Mouse (Mus musculus): ENCODE measurements around the gene Pou4f1. TPM values are rescaled to one million over a fixed set of nuclear protein-coding genes. Genes with fewer than 3 reads are reported as not detected.
"Not testable (repeated sequence)": the region's sequence is repeated elsewhere in the genome, so short reads cannot be mapped to it uniquely, and the experiment has no call there.

Pou4f1 gene
- total RNA-seq (2021): under 1 TPM; 0.23 to 0.24 TPM

DNA sequence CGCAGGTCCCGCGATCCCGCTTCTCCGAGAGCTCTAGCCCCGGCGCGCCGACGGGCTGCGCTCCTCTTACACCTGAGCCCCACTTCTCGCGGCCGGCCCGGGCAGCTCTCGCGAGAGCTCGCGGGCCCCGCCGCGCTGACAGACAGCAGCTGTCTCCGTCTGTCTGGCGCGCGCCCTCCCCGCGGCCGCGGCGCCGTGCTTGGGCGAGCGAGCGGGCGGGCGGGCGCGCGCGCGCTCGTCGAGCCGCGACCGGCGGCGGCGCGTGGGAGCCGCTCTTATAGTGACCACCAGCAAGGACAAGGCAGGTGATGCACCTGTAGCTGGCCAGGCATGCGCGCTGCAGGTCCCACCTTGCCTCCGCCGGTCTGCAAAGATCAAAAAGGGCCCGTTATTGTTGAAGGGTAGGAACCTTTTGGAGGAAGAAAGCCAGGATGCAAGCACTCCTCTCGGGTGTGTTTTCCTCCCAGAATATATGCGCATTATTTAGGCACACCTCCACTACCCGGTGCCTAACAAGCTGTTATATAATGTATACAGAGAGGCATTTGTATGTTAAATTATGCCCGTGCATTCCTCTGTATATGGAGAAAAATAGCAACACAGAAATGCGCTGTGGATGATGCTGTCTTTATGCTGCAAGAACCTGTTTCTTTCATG lies at the start of gene Pou4f1:
Gene Pou4f1 (minus strand): TSS at position 34 of the 657 bp plus-strand sequence.
- DNase-seq: peak; percentile 61

DNA sequence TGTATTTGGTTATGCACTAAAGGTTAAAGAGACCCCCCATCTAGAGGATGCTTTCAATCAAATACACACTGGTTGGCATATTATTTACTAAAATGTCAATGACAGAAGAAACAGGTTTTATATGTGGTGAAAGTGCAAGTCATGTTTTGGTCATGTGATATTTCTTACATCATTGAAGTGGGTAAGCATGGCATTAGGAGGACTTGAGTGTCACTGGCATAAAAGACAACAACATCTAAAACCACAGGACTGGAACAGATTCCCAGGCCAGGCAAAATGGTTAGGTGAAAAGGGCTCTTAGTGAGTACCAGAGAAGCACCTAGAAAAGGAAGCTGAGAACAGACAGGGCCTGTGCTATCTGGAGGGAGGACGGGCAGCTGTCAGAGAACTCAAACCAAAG lies 43.9 kb upstream of the Pou4f1 start:
- DNase-seq: no peak

DNA sequence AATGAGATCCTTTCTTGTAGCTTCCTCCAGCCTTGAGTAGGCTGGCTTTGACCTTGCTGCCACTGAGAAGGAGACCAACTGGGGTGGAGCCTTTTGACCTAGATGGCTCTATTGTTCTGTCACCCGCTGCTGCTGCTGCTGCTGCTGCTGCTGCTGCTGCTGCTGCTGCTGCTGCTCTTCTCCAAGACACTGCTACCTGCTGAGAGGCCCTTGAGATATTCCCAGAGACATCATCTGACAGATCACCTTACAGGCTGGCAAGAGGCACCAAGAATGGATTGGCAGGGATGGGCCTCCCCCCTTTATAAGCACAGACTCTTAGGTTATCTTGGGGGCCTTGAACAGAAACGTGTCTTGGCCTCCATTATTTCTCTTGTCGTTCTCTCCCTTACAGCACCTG lies 35.0 kb upstream of the Pou4f1 start:
- not testable (repeated sequence) for DNase-seq

DNA sequence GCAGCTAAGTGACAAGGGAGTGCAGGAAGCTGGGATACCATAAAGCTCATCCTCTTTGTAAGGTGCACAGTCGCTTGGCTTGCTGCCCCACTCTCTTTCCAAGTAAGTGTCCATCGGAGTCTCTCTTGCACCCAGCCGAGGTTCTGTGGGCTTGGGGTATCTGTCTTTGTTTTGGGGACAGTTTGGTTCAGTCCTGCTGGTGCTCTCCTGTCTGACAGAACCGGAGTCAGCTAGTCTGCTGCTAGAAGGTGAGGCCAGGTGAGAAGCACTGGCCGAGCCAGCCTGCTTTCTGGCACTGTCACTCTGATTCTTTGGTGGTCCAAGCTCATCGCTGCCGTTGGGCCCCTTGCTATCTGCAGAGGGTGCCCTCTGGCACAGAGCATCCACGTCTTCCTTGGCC lies 12.0 kb upstream of the Pou4f1 start:
- no peak for DNase-seq

DNA sequence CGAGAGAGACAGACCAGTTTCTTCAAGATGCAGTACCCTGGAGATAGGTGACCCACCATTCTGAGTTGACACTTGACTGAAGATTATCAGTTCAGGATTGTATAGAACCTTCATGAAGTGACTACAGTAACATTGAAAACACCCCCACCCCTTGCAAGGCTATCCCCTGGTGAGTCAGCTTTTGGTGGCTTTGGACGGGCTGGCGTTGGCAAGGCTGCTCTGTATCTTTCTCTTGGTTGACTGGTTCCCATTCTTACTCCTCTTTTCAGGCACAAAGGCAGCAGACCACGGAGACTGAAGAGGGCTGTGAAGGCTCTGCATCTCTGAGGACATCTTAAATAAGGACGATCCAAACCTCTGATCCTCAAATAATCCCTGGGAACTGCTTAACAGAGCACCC lies 10.8 kb upstream of the Pou4f1 start:
- no peak for DNase-seq

DNA sequence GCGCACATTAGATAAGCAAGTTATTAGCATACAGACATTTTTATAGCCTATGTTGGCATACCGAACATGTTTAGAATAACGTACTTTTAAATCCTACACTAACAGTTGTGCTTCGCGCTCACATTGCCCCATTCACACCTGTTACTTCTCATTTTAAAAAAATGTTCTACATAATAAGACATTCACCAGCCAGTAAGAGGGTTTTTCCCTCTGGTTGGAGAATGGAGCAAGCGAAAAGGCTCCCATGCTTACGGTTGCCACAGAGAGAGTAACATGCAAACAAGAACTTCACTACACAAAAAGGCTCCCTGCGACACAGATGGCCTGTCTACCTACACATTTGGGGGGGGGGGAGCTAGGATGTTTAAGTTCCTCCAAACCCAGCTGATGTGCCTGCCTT lies 9.8 kb upstream of the Pou4f1 start:
- no peak for DNase-seq

DNA sequence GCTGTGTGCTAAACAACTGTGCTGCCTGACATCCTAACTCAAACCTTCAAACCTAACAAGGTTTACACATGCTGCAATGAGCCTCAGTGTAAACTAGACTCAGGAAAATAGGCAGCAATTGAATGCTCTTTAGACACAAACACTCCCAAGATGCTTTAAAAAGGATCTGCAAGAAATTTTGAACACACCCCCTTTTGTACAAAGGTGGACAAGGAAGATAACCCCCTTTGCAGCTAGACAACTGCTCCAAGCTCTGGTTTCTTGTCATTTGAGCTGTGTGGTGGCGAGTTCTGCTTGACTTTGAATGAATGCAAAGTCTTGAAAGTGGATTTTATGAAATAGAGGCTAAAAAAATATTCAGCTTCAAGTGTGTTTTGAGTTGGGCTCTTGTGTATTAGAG lies 7.6 kb upstream of the Pou4f1 start:
- no peak for DNase-seq

DNA sequence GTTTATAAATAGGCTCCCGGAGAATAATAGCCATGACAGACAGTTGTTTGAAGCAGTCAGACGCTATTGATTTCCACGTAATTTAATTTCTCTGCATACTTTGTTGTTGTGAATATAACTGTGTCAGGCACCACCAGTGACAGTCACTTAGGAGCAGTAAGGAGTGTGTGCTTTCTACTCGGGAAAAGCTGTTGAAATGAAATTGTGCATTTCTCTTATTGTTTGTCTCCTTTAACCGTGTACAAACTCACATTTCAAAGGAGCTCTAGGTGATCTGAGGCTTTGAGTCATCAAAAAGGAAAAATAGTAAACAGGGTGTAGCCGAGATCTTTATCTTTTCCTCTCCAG lies 798 bp upstream of the Pou4f1 start:
- no peak for DNase-seq

DNA sequence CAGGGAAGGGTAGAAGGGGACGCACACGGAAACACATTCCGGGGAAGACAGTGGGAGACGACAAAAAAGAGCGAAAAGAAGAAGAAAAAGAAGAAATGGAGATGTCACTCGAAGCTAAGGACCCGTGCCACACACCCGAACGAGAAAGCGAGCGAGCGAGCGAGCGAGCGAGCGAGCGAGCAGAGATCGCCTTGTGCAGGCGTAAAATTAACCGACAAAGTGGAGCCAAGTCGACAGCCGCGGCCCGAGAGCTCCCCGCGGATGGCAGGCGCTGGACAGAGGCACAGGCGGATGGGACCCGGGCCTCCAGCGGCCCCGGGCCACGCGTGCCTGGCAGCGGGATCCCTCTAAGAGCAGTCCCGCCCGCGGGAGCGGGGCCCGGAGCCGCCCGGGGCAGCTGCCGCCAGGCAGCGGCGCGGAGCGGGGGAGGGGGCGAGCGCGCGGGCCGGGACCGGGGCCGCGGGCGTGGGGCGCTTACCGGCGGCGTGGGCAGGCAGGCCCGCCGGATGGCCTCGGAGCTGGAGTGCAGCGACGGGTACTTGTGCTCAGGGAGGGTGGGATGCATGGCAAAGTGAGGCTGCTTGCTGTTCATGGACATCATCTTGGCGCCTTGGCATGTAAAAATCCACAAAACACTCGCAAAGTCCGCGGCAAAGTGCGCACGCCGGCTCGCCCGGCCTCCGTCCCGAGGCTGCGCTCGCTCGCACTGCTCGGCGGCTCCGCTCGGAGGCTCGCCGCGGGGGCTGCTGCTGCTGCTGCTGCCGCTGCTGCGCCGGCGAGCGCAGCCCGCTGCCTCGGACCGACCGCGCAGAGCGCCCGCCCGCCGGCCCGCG lies 450 bp downstream of the Pou4f1 start:
- peak; percentile 19 for DNase-seq

DNA sequence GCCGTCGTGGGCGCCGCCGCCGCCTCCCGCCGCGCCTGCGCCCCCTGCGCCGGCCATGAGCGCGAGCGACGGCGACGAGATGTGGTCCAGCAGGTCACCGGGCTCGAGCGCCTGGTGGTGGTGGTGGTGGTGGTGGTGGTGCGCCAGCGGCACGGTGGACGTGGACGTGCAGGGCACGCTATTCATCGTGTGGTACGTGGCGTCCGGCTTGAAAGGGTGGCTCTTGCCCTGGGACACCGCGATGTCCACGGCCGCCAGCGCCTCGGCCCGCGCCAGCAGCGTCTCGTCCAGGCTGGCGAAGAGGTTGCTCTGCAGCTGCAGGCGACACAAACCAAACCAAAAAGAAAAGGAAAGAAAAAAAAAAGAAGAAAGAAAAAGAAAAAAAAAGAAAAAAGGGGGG lies 1.2 kb downstream of the Pou4f1 start:
- no peak for DNase-seq

DNA sequence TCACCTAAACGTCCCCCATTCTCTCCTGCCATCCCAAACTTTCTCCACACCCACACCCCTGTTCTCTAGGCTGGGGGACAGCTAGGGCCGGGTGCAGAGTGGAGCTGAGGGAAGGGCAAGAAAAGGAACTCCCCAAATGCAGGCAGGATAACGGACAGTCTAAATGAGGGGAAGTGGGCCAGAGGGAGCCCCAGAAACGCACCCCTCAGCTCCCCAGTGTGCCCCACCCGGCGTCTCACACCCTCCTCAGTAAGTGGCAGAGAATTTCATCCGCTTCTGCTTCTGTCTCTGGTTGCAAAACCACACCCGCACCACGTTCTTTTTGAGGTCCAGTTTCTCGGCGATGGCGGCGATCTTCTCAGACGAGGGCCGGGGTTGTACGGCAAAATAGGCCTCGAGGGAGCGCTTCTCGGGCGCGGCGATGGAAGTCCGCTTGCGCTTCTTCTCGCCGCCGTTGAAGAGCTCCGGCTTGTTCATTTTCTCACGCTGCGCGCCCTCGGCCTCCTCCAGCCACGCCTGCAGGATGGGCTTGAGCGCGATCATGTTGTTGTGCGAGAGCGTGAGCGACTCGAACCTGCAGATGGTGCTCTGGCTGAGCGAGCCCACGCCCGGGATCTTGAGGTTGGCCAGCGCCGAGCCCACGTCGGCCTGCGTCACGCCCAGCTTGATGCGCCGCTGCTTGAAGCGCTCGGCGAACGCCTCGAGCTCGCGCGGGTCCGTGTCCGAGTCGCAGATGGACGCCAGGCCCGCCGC lies 2.1 kb downstream of the Pou4f1 start:
- DNase-seq: peak; percentile 25

DNA sequence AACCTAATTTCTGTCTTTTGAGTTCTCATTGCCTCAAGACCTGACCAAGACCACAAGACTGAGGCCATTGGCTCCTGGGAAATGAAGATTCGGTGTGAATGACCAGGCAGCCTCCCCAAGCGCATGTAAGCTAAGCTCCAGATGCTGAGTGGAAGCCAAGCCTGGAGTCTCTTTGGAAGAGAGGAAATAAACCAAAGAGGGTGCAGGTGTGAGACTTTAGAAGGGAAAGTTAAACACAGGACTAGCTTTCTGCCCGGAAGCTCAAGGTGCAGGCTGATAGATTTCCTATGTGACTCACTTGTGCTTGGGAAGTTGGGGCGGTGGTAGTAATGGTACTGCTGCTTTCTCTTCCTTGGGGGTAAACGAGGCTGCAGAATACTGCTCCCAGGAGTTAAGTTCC lies 3.0 kb downstream of the Pou4f1 start:
- no peak for DNase-seq

DNA sequence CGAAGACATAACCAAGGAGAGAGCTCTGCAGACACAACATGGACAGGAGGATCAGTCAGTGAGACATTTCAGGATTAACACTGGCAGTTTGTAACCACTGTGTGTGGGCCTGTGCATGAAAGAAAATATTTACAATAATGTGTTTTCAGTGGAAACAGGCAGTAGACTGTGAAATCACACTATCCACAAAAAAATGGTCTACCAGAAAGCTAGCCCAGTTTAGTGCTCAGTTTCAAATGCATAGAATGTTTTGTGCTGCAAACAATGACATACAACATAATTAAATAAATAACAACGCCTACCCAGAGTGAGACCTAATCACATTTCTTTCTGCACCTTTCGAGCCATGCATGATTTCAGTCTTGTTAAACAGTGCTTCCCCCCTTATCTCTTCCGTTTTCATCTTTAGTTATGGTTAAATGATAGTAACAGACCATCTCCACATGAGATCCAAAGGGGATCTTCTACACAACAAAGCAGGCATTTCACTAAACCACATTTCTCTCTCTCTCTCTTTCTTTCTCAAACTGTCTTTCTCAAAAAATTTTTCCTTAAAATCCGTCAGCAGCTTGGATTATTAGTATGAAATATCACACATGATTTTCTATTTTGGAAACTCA lies 4.1 kb downstream of the Pou4f1 start:
- DNase-seq: no peak

DNA sequence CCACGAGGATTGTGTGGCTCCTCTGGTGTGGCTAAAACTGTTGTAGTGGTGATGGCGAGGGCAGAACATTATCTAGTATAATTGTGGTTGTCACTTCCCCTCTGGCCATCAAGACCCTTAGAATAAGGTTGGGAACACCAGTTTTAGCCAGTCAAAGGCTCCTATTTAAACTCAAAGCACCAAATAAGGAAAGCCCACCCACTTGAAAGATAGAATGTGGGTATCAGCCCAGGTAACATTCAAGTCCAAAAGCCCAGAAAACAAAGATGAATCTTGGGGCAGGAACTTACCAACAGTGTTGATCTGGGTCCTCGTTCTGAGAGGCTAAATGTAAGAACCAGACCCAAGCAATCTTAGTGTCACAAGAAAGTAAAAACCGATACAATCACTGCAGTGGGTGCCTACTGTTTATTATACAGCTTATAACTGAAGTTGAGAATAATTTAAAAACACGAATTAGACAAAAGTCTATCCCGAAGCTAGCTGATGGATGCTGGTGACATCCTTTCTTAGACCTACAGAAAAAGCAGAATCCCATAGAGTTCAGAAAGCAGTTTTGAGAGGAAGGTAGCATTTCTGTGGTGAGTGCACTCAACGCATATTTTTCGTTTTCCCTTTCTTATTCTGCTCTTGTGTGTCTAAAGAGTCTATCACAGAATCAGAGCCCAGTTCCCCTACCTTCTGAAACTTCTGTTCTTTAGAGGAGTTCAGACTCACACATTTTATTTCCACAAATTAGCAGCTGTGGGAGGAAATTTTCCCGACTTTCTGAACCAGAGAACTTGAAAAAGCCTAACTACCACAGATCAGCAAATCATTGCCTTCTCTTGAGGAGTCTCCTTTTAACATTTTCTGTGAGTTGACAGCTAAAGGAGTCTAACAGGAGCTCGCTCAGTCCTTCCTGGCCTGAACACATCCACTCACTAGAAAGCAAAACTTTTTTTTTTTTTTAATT lies 6.2 kb downstream of the Pou4f1 start:
- DNase-seq: no peak

DNA sequence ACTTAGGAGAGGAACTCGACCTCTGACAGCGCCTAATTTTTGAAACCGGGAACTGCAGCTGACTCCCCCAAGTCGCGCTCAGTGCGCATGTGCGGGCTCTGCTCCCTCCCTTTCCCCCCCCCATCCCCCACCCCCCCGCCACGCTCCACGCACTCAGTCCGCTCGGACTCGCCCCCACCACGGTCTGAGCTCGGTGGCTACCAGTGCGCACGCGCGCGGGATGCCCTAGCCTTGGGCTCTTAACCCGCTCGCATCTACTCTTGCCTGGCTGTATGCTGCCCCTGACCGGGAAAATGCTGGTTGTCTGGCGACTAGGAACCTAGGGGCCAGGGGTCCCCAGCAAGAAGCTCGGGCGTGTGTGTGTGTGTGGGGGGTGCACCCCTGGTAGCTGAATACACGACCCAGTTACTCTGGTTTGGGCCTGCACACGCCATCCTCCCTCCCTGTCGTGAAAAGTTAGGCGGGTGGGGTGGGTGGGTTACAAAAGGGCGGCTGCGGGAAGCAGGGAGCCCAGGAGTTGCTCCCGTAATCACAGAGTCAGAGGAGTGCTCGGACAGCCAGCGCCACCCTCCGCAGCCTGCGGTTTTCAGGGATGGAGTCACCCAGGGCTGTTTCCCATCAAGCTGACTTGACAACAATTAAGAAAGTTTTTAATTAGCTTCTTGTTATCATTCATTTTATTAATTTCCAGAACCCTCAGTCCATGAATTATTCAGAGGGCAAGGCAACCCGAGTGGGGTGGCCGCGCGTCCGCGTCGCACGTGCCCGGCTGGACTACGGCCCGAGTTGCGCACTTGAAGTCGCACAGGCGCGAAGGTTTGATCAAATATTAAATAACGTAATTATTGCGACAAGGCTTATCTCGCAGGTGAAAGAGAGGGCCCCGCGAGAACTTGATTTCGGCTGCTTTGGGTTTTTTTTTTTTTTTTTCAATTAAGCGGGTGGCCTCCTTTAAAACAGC lies 7.2 kb downstream of the Pou4f1 start:
- no peak for DNase-seq

DNA sequence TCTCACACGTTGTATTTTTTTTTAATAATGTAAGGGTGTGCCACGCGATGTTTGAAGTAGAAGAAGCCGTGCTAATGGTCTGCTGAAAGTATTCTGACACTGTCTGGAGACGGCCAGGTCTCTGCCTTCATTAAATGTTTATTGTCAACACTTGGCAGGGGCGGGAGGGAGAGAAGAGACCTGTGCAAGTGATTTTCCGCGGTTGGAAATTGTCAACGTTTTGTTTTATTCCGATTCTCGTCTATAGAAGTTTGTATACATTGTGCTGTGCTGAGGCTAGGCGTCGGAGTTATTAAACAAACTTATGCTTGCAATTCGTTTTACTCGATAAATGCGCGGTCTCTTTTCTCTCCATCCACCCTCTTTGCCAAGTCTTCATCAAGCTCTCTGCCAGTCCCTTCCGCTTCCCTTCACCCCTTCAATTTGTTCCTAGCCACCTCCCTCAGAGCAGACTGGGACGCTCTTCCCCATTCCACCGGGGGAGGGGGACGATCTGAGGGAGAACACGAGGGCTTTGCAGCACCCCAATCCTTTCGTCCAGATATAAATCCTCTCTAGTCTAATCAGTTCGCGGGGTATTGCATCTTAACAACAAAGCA lies 8.2 kb downstream of the Pou4f1 start:
- DNase-seq: no peak

DNA sequence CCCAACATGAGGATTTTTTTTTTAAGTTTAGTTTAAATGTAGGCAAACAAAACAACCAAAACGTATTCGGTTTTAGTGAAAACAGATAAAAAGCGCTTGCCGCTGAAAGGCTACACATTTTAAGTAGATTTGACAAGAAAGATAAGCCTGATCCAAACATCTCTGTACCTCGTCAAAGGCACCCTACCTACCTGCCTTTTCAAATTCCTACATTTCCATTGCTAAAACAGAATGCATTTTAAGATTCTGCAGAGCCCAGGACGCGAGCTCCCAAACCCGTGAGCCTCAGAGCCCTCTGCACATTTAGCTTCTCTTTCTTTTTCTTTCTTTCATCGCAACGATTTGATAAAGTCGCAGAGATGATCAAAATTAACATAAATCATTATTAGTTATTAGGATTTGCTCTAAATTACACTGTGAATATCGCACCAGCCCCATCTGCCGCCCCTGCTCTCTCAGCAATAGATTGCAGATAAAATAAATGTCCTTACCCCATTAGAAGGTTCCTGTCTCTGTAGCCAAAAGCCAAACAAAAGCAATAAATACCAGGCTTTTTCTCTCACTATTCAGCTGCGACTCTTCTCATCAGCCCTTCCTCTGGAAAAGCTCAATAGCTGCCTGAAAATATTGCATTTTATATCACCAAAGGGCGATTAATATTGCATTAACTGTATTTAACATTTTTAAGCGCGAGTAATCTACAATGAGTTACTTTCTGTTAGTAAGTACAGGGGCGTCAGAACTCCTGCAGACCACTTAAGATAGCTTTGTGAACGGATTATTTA lies 8.9 kb downstream of the Pou4f1 start:
- DNase-seq: no peak

DNA sequence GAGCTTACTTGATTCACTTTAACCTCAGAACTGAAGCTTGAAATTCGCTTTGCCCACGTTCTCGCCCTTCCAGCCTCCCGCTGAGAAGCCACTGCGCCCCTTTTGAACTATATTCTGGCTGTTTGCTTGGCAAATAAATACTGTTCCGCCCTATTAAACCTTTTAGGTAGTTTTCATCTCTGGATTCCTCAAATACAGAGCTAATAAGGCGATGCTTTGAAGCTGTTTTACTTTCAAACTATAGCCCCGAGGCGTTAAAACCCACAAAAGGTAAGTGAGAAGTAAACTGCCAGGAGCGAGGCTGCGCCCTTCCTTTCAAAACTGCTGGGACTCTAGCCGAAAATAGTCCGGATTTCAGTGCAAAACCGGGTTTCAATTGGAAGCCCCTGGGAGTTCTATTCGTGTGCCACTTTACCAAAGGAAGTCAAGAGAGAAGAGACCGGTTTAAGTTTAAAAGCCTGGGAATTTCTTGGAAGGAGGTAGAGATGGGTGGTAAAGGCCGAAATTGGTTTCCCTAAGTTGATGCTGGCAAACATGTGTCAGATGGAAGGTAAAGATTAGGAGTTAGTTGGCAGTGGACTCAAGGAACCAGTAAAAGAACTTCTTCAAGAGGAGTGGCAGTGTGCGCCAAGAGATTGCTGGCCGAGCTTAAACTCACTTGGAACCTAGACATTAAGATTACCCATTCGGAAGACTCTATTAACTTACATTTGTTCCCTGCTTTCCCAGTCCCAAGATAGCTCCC lies 9.7 kb downstream of the Pou4f1 start:
- no peak for DNase-seq

DNA sequence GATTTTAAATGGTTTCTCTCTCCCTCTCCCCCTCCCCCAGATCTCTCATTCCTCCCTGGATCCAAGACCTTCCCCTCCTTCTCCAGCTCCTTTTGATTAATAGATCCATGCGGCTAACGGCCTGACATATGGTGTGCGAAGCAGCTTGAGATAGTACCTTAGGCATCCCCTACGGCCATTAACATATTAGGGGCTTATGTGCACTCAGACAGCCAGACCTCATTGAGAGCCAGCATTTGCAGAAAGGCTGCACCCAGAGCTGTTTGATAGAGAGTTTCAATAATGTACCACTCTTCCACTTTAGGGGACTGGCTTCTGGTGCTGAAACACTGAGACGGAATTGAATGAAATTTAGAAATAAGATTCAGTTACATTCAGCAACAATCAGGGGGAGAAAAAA lies 10.8 kb downstream of the Pou4f1 start:
- DNase-seq: no peak

Measured in heart, postnatal 4 days (tissue).